Mouse (Mus musculus) cerebellum, postnatal 4 days (tissue): ENCODE measurements at regions not wholly inside any gene's neighbourhood (a gene's known extent, or its start where the extent isn't known, plus 50 kb on each side); places are given as distances from the start of the nearest gene placed in this dataset.
A peak's percentile ranks its signal among the peaks of the same experiment; 100 is the strongest.

ENCODE experiments used
- DNase-seq, 2 experiments: peaks; one replicate each; pipeline ENCODE4 v3.0.0; 2022; ENCODE audit warnings: low spot score in 2 of 2, mixed read lengths in 1 of 2

GRCm38 (mm10) chr15:27259854-27260191 is 206.7 kb upstream of the Ank start:
- DNase-seq = no peak

- DNase-seq = no peak
Observed at GRCm38 (mm10) chr15:27270203-27270602, 196.3 kb upstream of the Ank start.

- no peak for DNase-seq
Observed at GRCm38 (mm10) chr15:27282279-27282678, 184.2 kb upstream of the Ank start.

- DNase-seq = no peak
Observed at GRCm38 (mm10) chr15:27303856-27304255, 162.6 kb upstream of the Ank start.

GRCm38 (mm10) chr15:27304256-27304655 is 162.2 kb upstream of the Ank start:
- DNase-seq = no peak

- no peak for DNase-seq
Observed at GRCm38 (mm10) chr15:27305035-27305434, 161.4 kb upstream of the Ank start.

GRCm38 (mm10) chr15:27308639-27309038 is 157.8 kb upstream of the Ank start:
- no peak for DNase-seq

GRCm38 (mm10) chr15:27315964-27316745 is 150.3 kb upstream of the Ank start:
- no peak for DNase-seq

GRCm38 (mm10) chr15:27316746-27317129 is 149.7 kb upstream of the Ank start:
- DNase-seq = no peak

GRCm38 (mm10) chr15:27321915-27322665 is 144.4 kb upstream of the Ank start:
- no peak for DNase-seq

- peak; percentile 36 to 64 for DNase-seq
Observed at GRCm38 (mm10) chr15:27325847-27326548, 140.5 kb upstream of the Ank start.

GRCm38 (mm10) chr15:27326549-27326876 is 140.0 kb upstream of the Ank start:
- no peak for DNase-seq

GRCm38 (mm10) chr15:27327744-27328143 is 138.7 kb upstream of the Ank start:
- no peak for DNase-seq

GRCm38 (mm10) chr15:27328441-27328840 is 138.0 kb upstream of the Ank start:
- no peak for DNase-seq

- DNase-seq = no peak
Observed at GRCm38 (mm10) chr15:27340070-27340469, 126.4 kb upstream of the Ank start.

- no peak for DNase-seq
Observed at GRCm38 (mm10) chr15:27341518-27341976, 124.9 kb upstream of the Ank start.

- no peak for DNase-seq
Observed at GRCm38 (mm10) chr15:27358441-27358840, 108.0 kb upstream of the Ank start.

- DNase-seq = no peak
Observed at GRCm38 (mm10) chr15:27359271-27359670, 107.2 kb upstream of the Ank start.

GRCm38 (mm10) chr15:27374517-27374916 is 92.0 kb upstream of the Ank start:
- no peak for DNase-seq

GRCm38 (mm10) chr15:27378601-27379094 is 87.8 kb upstream of the Ank start:
- no peak for DNase-seq

- DNase-seq = no peak
Observed at GRCm38 (mm10) chr15:27380436-27380945, 86.0 kb upstream of the Ank start.

- no peak for DNase-seq
Observed at GRCm38 (mm10) chr15:27381565-27381964, 84.9 kb upstream of the Ank start.
